In the genomic region with DNA sequence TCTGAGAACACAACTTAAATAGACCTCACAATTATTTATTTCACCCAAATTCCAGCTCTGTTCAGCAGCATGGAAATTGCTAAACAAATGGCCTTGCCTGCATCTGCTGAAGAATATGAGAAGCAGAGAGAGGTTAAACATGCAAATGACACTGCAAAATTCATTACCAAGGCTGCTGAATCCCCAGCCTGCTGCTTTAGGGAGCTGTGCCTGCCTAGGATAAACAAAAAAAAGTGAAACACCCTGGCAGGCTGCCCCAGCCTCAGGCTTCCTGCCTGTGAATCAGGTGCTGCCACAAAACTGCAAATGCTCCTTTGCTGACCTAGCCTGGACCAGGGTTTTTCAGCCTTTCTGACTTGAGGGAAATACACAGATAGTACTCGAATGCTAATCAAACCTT, we compare ENCODE assay signal across 8 mouse cellular contexts.
DNase-seq lines count a peak whose midpoint lies in the region; ATAC-seq and TF ChIP-seq lines count a peak whose summit lies in the region.

No protein-coding gene starts in this region.

- 76% methylated on average over 1 of the region's 1 CpGs for WGBS in midbrain, embryonic 11.5 days
- WGBS in midbrain, embryonic 10.5 days: 80% methylated on average over 1 of the region's 1 CpGs
- WGBS in hindbrain, postnatal 0 days: 27% methylated on average over 1 of the region's 1 CpGs

- peak; percentile 41 for ATAC-seq in midbrain, embryonic 11.5 days (ENCODE audit: low FRiP score)
- no peak for ATAC-seq in hindbrain, postnatal 0 days
- ATAC-seq in granulocyte monocyte progenitor cell, adult 5-6 weeks (replicated peaks; ENCODE audit: poor library complexity, severe bottlenecking): no peak

- TF ChIP-seq CTCF in hindbrain, postnatal 0 days (IDR thresholded peaks at IDR 0.05; ENCODE audit: low read depth): no peak

- H3K4me3 ChIP-seq in midbrain, embryonic 11.5 days (ENCODE audit: low read depth, low read length): no peak overlapping the region
- H3K4me3 ChIP-seq in midbrain, embryonic 10.5 days: no peak overlapping the region
- H3K4me3 ChIP-seq in hindbrain, postnatal 0 days (ENCODE audit: low read length): no peak overlapping the region

- no peaks in the 10 kb centered on the region for H3K27me3 ChIP-seq in midbrain, embryonic 11.5 days (ENCODE audit: control insufficient read depth, insufficient read depth, low read length)
- no peaks in the 10 kb centered on the region for H3K27me3 ChIP-seq in midbrain, embryonic 10.5 days (ENCODE audit: low read depth, poor library complexity, severe bottlenecking)
- no peaks in the 10 kb centered on the region for H3K27me3 ChIP-seq in hindbrain, postnatal 0 days (ENCODE audit: insufficient read depth, low read length)

- no peak overlapping the region for H3K4me2 ChIP-seq in midbrain, embryonic 11.5 days
- no peak overlapping the region for H3K4me2 ChIP-seq in hindbrain, postnatal 0 days (ENCODE audit: low read depth, low read length)

- H3K9me3 ChIP-seq in midbrain, embryonic 11.5 days (ENCODE audit: control insufficient read depth, low read length): no peaks in the 10 kb centered on the region
- H3K9me3 ChIP-seq in midbrain, embryonic 10.5 days (replicated peaks): no peaks in the 10 kb centered on the region
- no peaks in the 10 kb centered on the region for H3K9me3 ChIP-seq in hindbrain, postnatal 0 days (ENCODE audit: low read length)

- no peak overlapping the region for H3K27ac ChIP-seq in midbrain, embryonic 11.5 days (ENCODE audit: low read depth, low read length)
- no peak overlapping the region for H3K27ac ChIP-seq in midbrain, embryonic 10.5 days (replicated peaks)
- no peak overlapping the region for H3K27ac ChIP-seq in hindbrain, postnatal 0 days

- H3K9ac ChIP-seq in midbrain, embryonic 11.5 days (ENCODE audit: low read length): no peak overlapping the region
- no peak overlapping the region for H3K9ac ChIP-seq in hindbrain, postnatal 0 days (replicated peaks; ENCODE audit: low read length)

- peaks cover 9% of the 10 kb centered on the region for H3K4me1 ChIP-seq in midbrain, embryonic 11.5 days (ENCODE audit: control insufficient read depth, insufficient read depth, low read length)
- H3K4me1 ChIP-seq in midbrain, embryonic 10.5 days: peaks cover 24% of the 10 kb centered on the region
- 0 out of 2 replicates have a peak, but pooled peaks cover 3% of the 10 kb centered on the region for H3K4me1 ChIP-seq in hindbrain, postnatal 0 days (ENCODE audit: insufficient read depth, low read length)

- no peaks in the 10 kb centered on the region for H3K36me3 ChIP-seq in midbrain, embryonic 11.5 days (ENCODE audit: control insufficient read depth, insufficient read depth, low read length)
- H3K36me3 ChIP-seq in midbrain, embryonic 10.5 days: no peaks in the 10 kb centered on the region
- H3K36me3 ChIP-seq in hindbrain, postnatal 0 days (ENCODE audit: insufficient read depth, low read length): no peaks in the 10 kb centered on the region

- DNase-seq in adrenal gland, adult (ENCODE audit: inconsistent age in 2 of 2, low spot score in 1 of 2): peak; percentile 4 to 47
- DNase-seq in adrenal gland, postnatal 4 days (ENCODE audit: low spot score in 2 of 2): no peak
- DNase-seq in midbrain, embryonic 11.5 days (ENCODE audit: low spot score, missing footprints): no peak
- DNase-seq in midbrain, embryonic 10.5 days (ENCODE audit: low spot score): no peak
- DNase-seq in hindbrain, postnatal 0 days (ENCODE audit: low spot score): peak; percentile 47
- DNase-seq in right cerebral cortex, postnatal 4 days: peak; percentile 19
- DNase-seq in embryo, embryonic 10 days (ENCODE audit: low spot score): no peak

Comparison
In these comparisons a context has a peak if more than half of its experiments do, and no peak if none do; other contexts are left out.
1. DNase-seq: peak in adrenal gland, adult (2 of 2), hindbrain, postnatal 0 days (single experiment) and right cerebral cortex, postnatal 4 days (single experiment); none in adrenal gland, postnatal 4 days (0 of 2), midbrain, embryonic 11.5 days (single experiment), midbrain, embryonic 10.5 days (single experiment) and embryo, embryonic 10 days (single experiment).